14 mouse cellular contexts compared by ENCODE assay signal in the genomic region with DNA sequence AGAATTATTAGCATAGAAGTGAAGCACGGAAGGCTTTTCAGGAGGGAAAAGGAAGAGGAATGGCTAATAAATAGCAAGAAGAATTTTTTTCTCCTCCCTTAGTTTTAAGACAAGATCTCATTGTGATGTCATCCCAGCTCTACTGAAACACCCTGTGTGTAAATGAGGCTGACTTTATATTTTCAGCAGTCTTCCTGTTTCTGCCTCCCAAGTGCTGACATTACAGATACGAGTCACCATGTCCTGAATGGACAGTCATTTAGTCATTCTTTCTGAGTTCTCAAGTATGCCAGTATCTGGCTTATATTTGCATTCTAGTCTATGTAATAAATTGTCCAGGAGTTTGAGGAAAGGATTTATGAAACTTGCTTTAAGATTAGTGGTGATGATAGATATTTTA. TPM values are rescaled to one million over a fixed set of nuclear protein-coding genes. Genes with fewer than 3 reads are reported as not detected.
DNase-seq lines count a peak whose midpoint lies in the region; ATAC-seq and TF ChIP-seq lines count a peak whose summit lies in the region.
"Had no signal": no experiment of that assay in that cellular context is flagged by ENCODE, and none has a peak within 500 bp of the region (broad histone marks: within the 10 kb centered on the region; RNA-seq: fewer than 3 reads in every experiment).

No protein-coding gene starts in this region.

- H3K27ac ChIP-seq in hindbrain, embryonic 13.5 days, result no peak overlapping the region
- H3K27ac ChIP-seq in hindbrain, embryonic 16.5 days (ENCODE audit: low read depth, low read length), result no peak overlapping the region
- no peak overlapping the region for H3K27ac ChIP-seq in midbrain, postnatal 0 days (ENCODE audit: low read depth, low read length)
- H3K27ac ChIP-seq in midbrain, embryonic 16.5 days (ENCODE audit: low read length), result no peak overlapping the region
- H3K27ac ChIP-seq in liver, embryonic 13.5 days, result no peak overlapping the region

- H3K4me2 ChIP-seq in hindbrain, embryonic 13.5 days, result 0 out of 2 replicates have a peak overlapping the region, but pooled peaks have one; percentile 2
- no peak overlapping the region for H3K4me2 ChIP-seq in hindbrain, embryonic 16.5 days (ENCODE audit: low read length)
- H3K4me2 ChIP-seq in midbrain, postnatal 0 days (ENCODE audit: low read depth, low read length, poor library complexity, severe bottlenecking), result 0 out of 2 replicates have a peak overlapping the region, but pooled peaks have one; percentile 5
- H3K4me2 ChIP-seq in midbrain, embryonic 16.5 days (ENCODE audit: low read length), result no peak overlapping the region
- peak overlapping the region; percentile 39 for H3K4me2 ChIP-seq in liver, embryonic 13.5 days

- H3K27me3 ChIP-seq in hindbrain, embryonic 13.5 days, result no peaks in the 10 kb centered on the region
- H3K27me3 ChIP-seq in hindbrain, embryonic 16.5 days (replicated peaks; ENCODE audit: control insufficient read depth, insufficient read depth, low read length), result no peaks in the 10 kb centered on the region
- no peaks in the 10 kb centered on the region for H3K27me3 ChIP-seq in midbrain, postnatal 0 days (ENCODE audit: insufficient read depth, low read length)
- H3K27me3 ChIP-seq in midbrain, embryonic 16.5 days (ENCODE audit: control insufficient read depth, insufficient read depth, low read depth, low read length), result no peaks in the 10 kb centered on the region
- H3K27me3 ChIP-seq in liver, embryonic 13.5 days, result no peaks in the 10 kb centered on the region

- H3K9ac ChIP-seq in hindbrain, embryonic 13.5 days, result no peak overlapping the region
- no peak overlapping the region for H3K9ac ChIP-seq in hindbrain, embryonic 16.5 days (ENCODE audit: low read depth, low read length)
- no peak overlapping the region for H3K9ac ChIP-seq in midbrain, postnatal 0 days (replicated peaks; ENCODE audit: low read length, poor library complexity, severe bottlenecking)
- H3K9ac ChIP-seq in midbrain, embryonic 16.5 days (ENCODE audit: low read depth, low read length), result no peak overlapping the region
- peak overlapping the region; percentile 28; the same call in 1 of the 2 replicates for H3K9ac ChIP-seq in liver, embryonic 13.5 days

- no peak for DNase-seq in midbrain, postnatal 0 days (ENCODE audit: low spot score)
- DNase-seq in liver, embryonic 13.5 days, result no peak
- no peak for DNase-seq in thymus, postnatal 36 days
- DNase-seq in thymus, adult 18-20 months, result no peak
- no peak for DNase-seq in cerebellum, postnatal 14 days
- DNase-seq: adrenal gland, postnatal 36 days; cerebellum, adult 9-11 months; gastrocnemius, postnatal 25 days; lung, adult 2 months; right cerebral cortex, postnatal 25 days had no signal

- ATAC-seq in hindbrain, embryonic 13.5 days (ENCODE audit: low FRiP score), result no peak
- no peak for ATAC-seq in hindbrain, embryonic 16.5 days
- ATAC-seq in midbrain, postnatal 0 days (ENCODE audit: low FRiP score), result no peak
- ATAC-seq in midbrain, embryonic 16.5 days, result no peak
- ATAC-seq in liver, embryonic 13.5 days (ENCODE audit: low read depth), result no peak
- ATAC-seq: inflammation-experienced regulatory T-cells, adult 6 months had no signal

- no peaks in the 10 kb centered on the region for H3K36me3 ChIP-seq in hindbrain, embryonic 13.5 days
- no peaks in the 10 kb centered on the region for H3K36me3 ChIP-seq in hindbrain, embryonic 16.5 days (ENCODE audit: control insufficient read depth, insufficient read depth, low read length)
- H3K36me3 ChIP-seq in midbrain, postnatal 0 days (ENCODE audit: insufficient read depth, low read length), result no peaks in the 10 kb centered on the region
- no peaks in the 10 kb centered on the region for H3K36me3 ChIP-seq in midbrain, embryonic 16.5 days (ENCODE audit: control insufficient read depth, insufficient read depth, low read length)
- peaks cover 3% of the 10 kb centered on the region for H3K36me3 ChIP-seq in liver, embryonic 13.5 days

- H3K4me3 ChIP-seq in hindbrain, embryonic 13.5 days, result no peak overlapping the region
- H3K4me3 ChIP-seq in hindbrain, embryonic 16.5 days (ENCODE audit: low read length), result no peak overlapping the region
- no peak overlapping the region for H3K4me3 ChIP-seq in midbrain, postnatal 0 days (ENCODE audit: low read depth, low read length)
- H3K4me3 ChIP-seq in midbrain, embryonic 16.5 days (ENCODE audit: low read depth, low read length), result no peak overlapping the region
- H3K4me3 ChIP-seq in liver, embryonic 13.5 days (replicated peaks), result peak overlapping the region; percentile 21

- H3K9me3 ChIP-seq in hindbrain, embryonic 13.5 days, result no peaks in the 10 kb centered on the region
- H3K9me3 ChIP-seq in hindbrain, embryonic 16.5 days (ENCODE audit: control insufficient read depth, low read length), result no peaks in the 10 kb centered on the region
- H3K9me3 ChIP-seq in midbrain, postnatal 0 days (ENCODE audit: low read length), result no peaks in the 10 kb centered on the region
- no peaks in the 10 kb centered on the region for H3K9me3 ChIP-seq in midbrain, embryonic 16.5 days (replicated peaks; ENCODE audit: control insufficient read depth, low read length, poor library complexity, severe bottlenecking)
- H3K9me3 ChIP-seq in liver, embryonic 13.5 days (replicated peaks), result no peaks in the 10 kb centered on the region

- whole genome bisulfite sequencing in hindbrain, embryonic 13.5 days, result 80% methylated on average over 2 of the region's 2 CpGs
- WGBS in hindbrain, embryonic 16.5 days, result 70% methylated on average over 2 of the region's 2 CpGs
- WGBS in midbrain, postnatal 0 days, result 79% methylated on average over 2 of the region's 2 CpGs
- 77% methylated on average over 2 of the region's 2 CpGs for WGBS in midbrain, embryonic 16.5 days
- 64% methylated on average over 2 of the region's 2 CpGs for WGBS in liver, embryonic 13.5 days (ENCODE audit: insufficient replicate concordance)

- H3K4me1 ChIP-seq in hindbrain, embryonic 13.5 days (replicated peaks), result peaks cover 47% of the 10 kb centered on the region
- peaks cover 28% of the 10 kb centered on the region for H3K4me1 ChIP-seq in hindbrain, embryonic 16.5 days (ENCODE audit: control insufficient read depth, insufficient read depth, low read depth, low read length)
- no peaks in the 10 kb centered on the region; the same call in 1 of the 2 replicates for H3K4me1 ChIP-seq in midbrain, postnatal 0 days (ENCODE audit: insufficient read depth, low read length)
- peaks cover 37% of the 10 kb centered on the region for H3K4me1 ChIP-seq in midbrain, embryonic 16.5 days (ENCODE audit: control insufficient read depth, insufficient read depth, low read length)
- H3K4me1 ChIP-seq in liver, embryonic 13.5 days (replicated peaks), result peaks cover 69% of the 10 kb centered on the region

- no peak for TF ChIP-seq CTCF in midbrain, postnatal 0 days (IDR thresholded peaks at IDR 0.05)

RNA-seq across cellular contexts. Expression of gene Rab1a, which starts 3.1 kb away (rescaled TPM):
- polyA plus RNA-seq in hindbrain, embryonic 13.5 days (2015; fragmentation: Nextera tagmentation; extraction: Ambion mirVana), result 307 and 313 TPM in 2 replicates
- 288 and 320 TPM in 2 replicates for polyA plus RNA-seq in hindbrain, embryonic 16.5 days (2015; fragmentation: Nextera tagmentation; extraction: Ambion mirVana)
- 112 and 123 TPM in 2 replicates for total RNA-seq in midbrain, postnatal 0 days (2014; rRNA removed)
- 285 and 300 TPM in 2 replicates for polyA plus RNA-seq in midbrain, postnatal 0 days (2015; fragmentation: Nextera tagmentation; extraction: Ambion mirVana)
- 313 and 318 TPM in 2 replicates for polyA plus RNA-seq in midbrain, embryonic 16.5 days (2015; fragmentation: Nextera tagmentation; extraction: Ambion mirVana)
- polyA plus RNA-seq in liver, embryonic 13.5 days (2015; fragmentation: Nextera tagmentation; extraction: Ambion mirVana), result 117 and 141 TPM in 2 replicates

RNA-seq across cellular contexts. Expression of gene Cep68, which starts 44.9 kb away (rescaled TPM):
- polyA plus RNA-seq in hindbrain, embryonic 13.5 days (2015; fragmentation: Nextera tagmentation; extraction: Ambion mirVana), result 25.8 and 26.2 TPM in 2 replicates
- 25.8 and 29.1 TPM in 2 replicates for polyA plus RNA-seq in hindbrain, embryonic 16.5 days (2015; fragmentation: Nextera tagmentation; extraction: Ambion mirVana)
- 40.7 and 45.5 TPM in 2 replicates for total RNA-seq in midbrain, postnatal 0 days (2014; rRNA removed)
- polyA plus RNA-seq in midbrain, postnatal 0 days (2015; fragmentation: Nextera tagmentation; extraction: Ambion mirVana), result 21.1 and 23.5 TPM in 2 replicates
- polyA plus RNA-seq in midbrain, embryonic 16.5 days (2015; fragmentation: Nextera tagmentation; extraction: Ambion mirVana), result 26.6 and 26.7 TPM in 2 replicates
- 6.9 and 9.2 TPM in 2 replicates for polyA plus RNA-seq in liver, embryonic 13.5 days (2015; fragmentation: Nextera tagmentation; extraction: Ambion mirVana)

Comparison
In these comparisons a context has a peak if more than half of its experiments do, and no peak if none do; other contexts are left out.
1. H3K4me2 ChIP-seq: peak in hindbrain, embryonic 13.5 days (single experiment), midbrain, postnatal 0 days (single experiment) and liver, embryonic 13.5 days (single experiment); none in hindbrain, embryonic 16.5 days (single experiment) and midbrain, embryonic 16.5 days (single experiment).